Mouse (Mus musculus) layer of hippocampus, adult 2 months (tissue): ENCODE data around the gene Ndfip2. TPM values are rescaled to one million over a fixed set of nuclear protein-coding genes. Genes with fewer than 3 reads are reported as not detected.
A peak's percentile ranks its signal among the peaks of the same experiment; 100 is the strongest.

ENCODE experiments used
- DNase-seq, 2 experiments: peaks; one replicate each; pipeline ENCODE4 v3.0.0; 2022; ENCODE audit warnings: low spot score in 2 of 2
- H3K27ac ChIP-seq: fragments of 200-600 bp; 2 replicates; pipeline ENCODE4 v1.8.1; 2022
- H3K4me3 ChIP-seq: fragments of 200-600 bp; 2 replicates; pipeline ENCODE4 v1.8.1; 2022; ENCODE audit warnings: mild to moderate bottlenecking
- CTCF ChIP-seq: fragments of 200-600 bp; conservative IDR thresholded peaks from 2 replicates; pipeline ENCODE4 v1.8.1; 2022; ENCODE audit warnings: antibody characterized with exemption, mild to moderate bottlenecking, moderate library complexity
- total RNA-seq, 2 experiments: library from RNA; stranded (reverse); gene quantifications; 2 replicates each; pipeline ENCODE4 v1.2.3; 2021

Ndfip2 gene
- total RNA-seq, 2 experiments from 2014 or later, result 80.1 to 82.4 TPM

DNA sequence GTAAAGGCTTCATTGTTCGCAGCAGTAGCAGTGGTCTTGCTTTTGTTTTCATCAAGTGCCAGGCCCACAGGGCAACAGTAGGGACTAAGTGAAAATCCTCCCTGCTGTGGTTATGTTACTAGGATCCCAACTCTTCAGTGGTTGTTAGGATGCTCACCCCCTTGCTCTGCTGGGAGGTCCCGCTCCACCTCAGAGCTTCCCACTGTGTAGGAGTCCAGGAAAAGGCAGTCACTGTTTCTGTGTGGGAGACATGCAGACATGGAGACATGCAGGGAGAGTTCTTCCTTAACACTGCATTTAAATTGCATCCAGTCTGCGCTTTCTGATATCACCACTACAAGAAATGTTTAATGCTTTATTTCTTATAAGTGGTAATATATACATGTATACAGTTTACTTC, 35.4 kb downstream of the Ndfip2 start:
- Histone ChIP-seq H3K4me3 (no peak overlapping the region), H3K27ac (no peak overlapping the region; the same call in 1 of the 2 replicates)
- no peak for TF ChIP-seq CTCF
- no peak for DNase-seq

DNA sequence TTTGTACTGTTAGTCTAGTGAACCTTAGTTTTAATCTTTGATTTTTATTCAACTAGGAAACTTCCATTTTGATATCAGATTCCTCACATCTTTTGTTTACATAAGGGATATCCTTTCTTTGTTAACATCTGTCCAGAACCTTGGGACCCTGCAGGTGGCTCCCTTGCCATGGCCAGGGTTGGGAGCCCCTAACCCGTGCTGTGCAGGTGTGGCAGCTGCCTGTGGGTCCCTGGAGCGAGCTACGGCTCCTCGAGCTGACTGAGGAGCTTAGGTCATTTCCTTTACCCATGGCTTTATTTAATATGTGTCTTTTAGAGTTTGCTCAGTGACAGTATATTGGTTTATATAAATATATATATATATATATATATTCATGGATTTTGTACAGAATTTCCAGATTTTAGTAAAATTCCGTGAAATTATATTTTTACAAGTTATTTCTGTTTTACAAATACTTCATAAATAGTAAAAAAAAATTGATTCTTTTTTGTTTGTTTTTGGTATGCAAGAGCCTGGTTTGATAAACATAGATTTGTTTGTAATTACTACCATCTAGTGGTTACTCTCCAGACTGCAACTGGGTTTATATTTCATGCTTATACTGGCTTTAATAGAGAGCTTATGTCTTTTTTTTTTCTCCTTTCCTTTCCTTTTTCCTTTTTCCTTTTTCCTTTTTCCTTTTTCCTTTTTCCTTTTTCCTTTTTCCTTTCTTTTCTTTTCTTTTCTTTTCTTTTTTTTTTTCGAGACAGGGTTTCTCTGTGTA, 37.6 kb downstream of the Ndfip2 start:
- Histone ChIP-seq H3K4me3 (no peak overlapping the region), H3K27ac (no peak overlapping the region)
- DNase-seq, result peak in 1 of 2 experiments; percentile 51
- TF ChIP-seq CTCF, result peak; percentile 84

DNA sequence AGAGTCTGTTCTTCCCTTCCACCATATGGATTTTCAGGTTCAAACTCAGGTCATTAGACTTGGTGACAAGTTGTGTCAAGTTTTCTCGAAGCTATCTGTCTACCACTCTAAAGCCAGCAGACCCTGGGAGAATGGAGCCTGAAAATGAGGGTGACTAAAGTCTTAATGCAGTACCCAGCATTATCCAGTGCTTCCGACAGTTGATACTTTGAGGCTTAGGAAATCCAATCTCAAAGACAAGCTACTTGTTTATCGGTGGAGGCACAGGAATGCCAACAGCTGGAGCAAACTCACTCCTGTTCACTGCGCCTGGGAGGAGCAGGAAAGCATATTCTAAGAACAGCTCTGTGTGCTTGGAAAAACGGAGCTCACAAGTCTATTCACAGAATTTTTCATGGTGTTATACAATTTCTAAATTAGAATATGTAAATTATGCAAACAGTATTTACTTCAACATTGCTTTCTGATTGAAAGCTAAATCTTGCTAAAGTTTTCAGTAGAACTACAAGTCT, 41.4 kb downstream of the Ndfip2 start:
- Histone ChIP-seq H3K27ac (no peak overlapping the region), H3K4me3 (no peak overlapping the region)
- TF ChIP-seq CTCF, result no peak
- no peak for DNase-seq

DNA sequence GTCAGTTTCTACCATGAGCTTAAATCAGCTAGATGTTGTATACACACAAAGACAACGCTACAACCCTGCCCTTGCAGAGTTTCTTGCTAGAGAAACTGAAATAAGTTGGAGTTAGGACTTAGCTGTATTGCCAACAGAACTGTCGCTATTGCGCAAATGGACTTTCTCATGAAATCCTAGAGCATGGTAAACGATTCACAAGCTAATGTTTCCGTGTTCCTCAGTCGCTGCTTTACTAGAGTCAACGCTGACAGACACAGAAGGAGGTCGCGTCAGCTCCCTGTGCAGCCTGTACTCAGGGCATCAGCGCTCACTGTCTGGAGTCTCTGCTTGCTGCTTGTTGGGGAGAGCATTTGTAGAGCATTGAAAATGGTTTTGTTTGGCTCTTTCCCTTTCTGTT, 42.2 kb downstream of the Ndfip2 start:
- Histone ChIP-seq H3K27ac (no peak overlapping the region), H3K4me3 (no peak overlapping the region)
- no peak for DNase-seq
- TF ChIP-seq CTCF, result no peak

DNA sequence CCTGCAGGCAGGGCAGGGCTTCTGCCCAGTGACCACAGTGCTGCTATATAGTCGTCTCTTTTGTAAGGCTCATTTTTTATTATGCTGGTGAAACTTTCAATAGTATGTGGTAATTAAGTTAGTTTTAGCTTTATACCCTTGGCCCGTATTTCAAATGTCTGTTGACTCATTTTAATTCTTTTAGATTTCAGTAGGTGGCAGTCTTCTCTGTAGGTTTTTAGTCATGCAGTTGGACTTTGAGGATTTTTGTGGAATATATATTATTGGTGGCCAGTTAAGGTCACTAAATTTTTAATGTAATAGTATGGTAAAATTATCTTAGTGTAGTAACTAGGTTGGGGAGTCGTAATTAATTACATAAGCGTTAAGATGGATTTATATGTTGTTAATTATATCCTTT, 44.3 kb downstream of the Ndfip2 start:
- Histone ChIP-seq H3K27ac (no peak overlapping the region), H3K4me3 (no peak overlapping the region)
- peak; percentile 72 for TF ChIP-seq CTCF
- DNase-seq, result no peak

DNA sequence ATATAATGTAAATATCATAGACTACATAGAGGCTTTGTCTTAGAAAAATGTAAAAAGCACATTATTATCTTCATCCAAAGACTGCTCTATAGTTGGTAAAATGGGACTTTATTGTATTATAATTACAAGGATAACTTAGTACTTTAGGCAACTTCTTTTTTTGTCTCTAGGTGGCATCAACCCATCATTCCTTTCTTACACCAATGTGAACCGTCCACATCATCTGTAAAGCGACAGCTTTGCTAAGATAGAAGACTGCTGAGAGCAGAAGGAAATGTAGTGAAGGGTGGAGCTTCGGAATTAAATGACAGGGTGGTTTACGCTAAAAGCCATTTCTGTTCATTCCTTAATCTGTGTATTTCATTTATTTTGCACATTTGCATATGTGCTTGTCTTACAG, 49.3 kb downstream of the Ndfip2 start:
- no peak overlapping the region for H3K27ac ChIP-seq
- TF ChIP-seq CTCF, result peak; percentile 48
- DNase-seq, result no peak
- no peak overlapping the region for H3K4me3 ChIP-seq

DNA sequence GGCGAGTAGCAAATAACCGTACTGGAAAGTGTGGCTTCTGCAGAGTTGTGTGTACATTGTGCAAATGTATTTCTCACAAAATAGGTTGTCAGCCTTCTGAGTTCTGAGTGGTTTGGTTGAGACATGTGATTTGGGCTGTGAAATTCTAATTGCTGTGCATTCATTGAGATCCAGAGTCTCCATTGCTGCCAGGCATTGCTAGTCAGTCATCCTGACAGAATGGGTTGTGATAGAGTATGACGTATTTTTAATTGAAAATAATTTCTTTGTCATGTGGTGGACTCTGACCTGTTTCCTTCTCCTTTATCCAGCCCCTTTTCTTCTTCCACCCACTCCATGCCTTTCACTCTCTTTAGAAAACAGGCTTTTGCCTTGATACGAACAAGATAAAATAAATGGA, 54.0 kb downstream of the Ndfip2 start:
- Histone ChIP-seq H3K4me3 (no peak overlapping the region), H3K27ac (no peak overlapping the region)
- DNase-seq, result no peak
- TF ChIP-seq CTCF, result no peak

DNA sequence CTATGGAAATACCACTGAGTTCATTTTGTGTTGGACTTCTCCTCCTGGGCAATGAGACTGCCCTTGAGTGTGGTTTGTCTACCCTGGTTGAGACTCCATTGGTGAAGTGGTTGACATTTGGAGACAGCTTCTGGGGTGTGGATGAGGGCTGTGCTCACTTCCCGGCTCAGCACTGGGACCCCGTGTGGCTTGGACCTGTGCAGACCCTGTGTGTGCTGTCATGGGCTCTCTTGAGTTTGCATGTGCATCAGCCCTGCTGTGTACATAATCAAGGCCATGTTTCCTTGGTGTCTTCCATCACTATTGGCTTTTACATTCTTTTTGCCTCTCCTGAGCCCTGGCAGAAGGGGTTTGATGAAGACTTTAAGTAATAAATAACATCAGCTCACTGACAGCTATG, 54.6 kb downstream of the Ndfip2 start:
- TF ChIP-seq CTCF, result no peak
- no peak for DNase-seq
- Histone ChIP-seq H3K4me3 (no peak overlapping the region), H3K27ac (no peak overlapping the region)

DNA sequence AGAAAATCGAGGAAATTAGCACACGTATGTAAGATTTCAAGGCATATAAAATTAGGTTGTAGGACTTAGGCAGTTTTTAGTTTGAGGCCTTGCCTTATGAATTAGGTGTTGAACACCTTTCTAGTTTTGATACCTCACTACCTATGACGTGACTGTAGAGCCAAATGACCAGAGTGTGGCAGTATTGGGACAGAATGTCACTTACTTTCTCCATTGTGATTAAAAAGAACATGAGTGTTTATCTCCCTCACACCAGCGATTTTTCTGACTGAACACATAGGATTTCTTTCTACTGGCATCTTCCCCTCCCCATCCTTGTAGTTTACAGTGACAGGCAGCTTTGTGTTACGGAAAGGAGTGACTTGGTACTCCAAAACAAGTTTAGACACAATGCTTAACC, 55.5 kb downstream of the Ndfip2 start:
- DNase-seq, result no peak
- Histone ChIP-seq H3K4me3 (no peak overlapping the region), H3K27ac (no peak overlapping the region)
- peak; percentile 79 for TF ChIP-seq CTCF

DNA sequence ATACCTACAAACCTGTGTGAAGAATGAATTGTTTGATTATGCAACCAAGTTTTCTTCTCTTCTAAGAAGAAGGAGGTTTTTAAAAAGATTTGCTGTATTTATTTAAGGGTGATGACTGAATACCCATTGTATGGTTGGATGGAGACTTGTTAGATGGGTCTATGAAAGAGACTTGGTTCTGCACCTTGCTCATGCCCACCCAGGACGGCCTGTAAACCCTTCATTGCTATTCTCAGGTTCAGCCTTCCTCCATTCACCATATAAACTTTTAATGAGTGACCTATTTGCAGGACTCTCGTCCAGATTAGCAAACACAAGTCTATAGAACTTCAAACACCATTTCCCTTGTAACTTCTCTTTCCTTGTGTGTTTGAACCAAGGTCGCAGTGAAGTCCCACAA, 63.3 kb downstream of the Ndfip2 start:
- TF ChIP-seq CTCF, result no peak
- no peak for DNase-seq
- no peak overlapping the region for H3K27ac ChIP-seq
- H3K4me3 ChIP-seq, result no peak overlapping the region

DNA sequence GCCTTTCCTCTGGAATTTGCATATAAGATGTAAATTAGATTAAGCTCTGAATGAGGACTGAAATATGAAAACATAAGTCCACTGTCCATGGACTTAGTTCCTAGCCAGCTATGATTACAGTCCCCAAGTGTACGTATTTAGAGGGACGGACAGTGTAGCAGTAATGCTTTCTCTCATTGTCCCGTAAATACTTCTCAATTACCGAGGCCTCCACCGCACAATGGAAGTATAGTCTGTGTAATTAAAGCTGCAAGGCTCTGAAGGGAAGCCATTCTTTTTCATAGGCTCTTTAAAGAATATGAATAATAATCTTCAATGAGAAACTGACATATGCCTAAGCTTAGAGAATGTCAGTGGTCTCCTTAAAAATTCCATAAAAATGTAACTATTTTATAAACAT, 64.5 kb downstream of the Ndfip2 start:
- H3K27ac ChIP-seq, result no peak overlapping the region
- H3K4me3 ChIP-seq, result no peak overlapping the region
- no peak for DNase-seq
- TF ChIP-seq CTCF, result no peak

DNA sequence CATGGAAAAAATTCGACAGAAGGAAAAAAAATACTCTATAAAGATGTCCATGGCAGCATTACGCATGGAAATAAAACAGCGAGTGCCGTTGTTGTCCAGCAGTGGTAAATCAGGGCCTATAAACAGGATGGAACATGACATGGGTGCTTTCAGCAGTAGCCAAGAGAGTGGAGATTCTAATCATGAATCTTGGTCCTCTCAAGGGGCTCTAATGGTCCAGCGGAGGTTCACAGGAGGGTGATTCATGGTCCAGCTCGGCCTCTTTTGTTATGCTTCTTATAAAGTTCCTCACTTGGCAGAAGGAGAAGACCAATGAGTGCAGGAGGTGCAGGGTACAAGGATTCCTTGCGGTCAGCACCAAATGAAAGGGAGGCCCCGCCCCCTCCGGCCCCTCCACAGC, 65.1 kb downstream of the Ndfip2 start:
- H3K4me3 ChIP-seq, result no peak overlapping the region
- no peak overlapping the region for H3K27ac ChIP-seq
- TF ChIP-seq CTCF, result no peak
- DNase-seq, result no peak

DNA sequence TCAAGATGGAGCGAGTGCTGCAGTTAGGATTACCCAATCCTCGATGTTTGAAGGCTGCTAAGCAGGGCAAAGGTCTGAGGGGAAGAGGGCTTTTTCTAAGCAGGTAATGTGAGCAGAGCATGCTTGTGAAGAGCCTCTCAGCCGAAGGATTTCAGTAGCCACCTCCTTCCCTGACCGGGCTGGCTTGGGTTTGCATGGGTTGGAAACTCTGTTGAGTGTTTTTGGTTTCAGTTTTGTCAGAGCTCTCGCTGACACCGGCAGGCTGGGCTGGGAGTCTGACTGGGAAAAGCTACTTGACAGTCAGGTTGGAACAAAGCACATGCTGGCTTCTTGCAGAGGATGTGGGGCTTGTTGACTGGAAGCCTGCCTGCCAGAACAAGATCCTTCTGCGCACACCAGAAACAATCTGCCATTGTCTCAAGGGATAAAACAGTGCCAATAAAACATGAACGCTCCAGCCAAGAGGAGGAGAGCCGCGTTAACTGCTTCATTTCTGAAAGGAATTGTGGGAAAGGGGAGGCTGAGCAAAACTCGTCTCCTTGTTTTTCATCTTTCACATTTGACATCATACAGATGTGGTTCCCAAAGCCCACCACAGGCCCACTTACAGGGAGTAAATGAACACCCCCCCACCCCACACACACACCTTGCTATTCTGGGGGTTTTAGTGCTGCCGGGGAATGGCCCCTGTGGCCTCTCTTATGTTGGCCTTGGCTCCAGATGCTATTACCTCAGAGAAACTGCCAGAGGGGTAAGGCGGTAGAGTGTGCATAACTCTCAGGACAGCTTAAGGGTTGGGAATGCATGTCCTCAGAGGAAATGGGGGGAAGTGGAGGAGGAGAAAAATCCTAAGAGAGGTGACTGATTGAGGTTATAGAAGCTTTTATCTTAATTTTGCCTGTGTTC, 70.3 kb downstream of the Ndfip2 start:
- TF ChIP-seq CTCF, result no peak
- Histone ChIP-seq H3K4me3 (peak overlapping the region; percentile 59), H3K27ac (peak overlapping the region; percentile 94)
- DNase-seq, result peak; percentile 68 to 88
